Mouse (Mus musculus): Measurements from ENCODE around the gene Ankrd55.
"Not testable (repeated sequence)": the region's sequence is repeated elsewhere in the genome, so short reads cannot be mapped to it uniquely, and the experiment has no call there.

Gene Ankrd55

GRCm38 (mm10) chr13:112294446-112294845 is 6.2 kb downstream of the Ankrd55 start:
- DNase-seq: no peak

DNA sequence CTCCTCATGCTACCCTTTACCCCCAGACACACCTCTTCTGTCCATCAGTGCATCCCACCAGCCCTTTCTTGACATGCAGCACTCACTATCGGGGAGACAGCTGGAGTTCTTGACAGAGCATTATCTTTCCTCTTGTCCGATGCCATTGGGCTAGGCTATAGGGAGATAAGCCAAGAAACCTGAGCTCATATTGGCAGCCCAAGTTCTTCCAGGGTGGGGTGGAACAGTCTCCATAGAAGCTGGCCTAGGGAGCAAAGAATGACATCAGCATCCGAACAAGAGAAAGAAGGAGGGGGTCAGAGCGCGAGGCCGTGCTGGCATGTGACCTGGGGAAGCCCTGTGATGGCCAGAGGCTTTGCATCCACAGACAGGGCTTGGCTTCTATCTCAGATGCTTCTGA is 9.5 kb downstream of the Ankrd55 start:
- DNase-seq: no peak

- DNase-seq: no peak
These were observed 15.2 kb downstream of the Ankrd55 start for GRCm38 (mm10) chr13:112303429-112303828.

- DNase-seq: peak; percentile 64 to 78
These were observed 20.4 kb downstream of the Ankrd55 start for GRCm38 (mm10) chr13:112308672-112309071.

DNA sequence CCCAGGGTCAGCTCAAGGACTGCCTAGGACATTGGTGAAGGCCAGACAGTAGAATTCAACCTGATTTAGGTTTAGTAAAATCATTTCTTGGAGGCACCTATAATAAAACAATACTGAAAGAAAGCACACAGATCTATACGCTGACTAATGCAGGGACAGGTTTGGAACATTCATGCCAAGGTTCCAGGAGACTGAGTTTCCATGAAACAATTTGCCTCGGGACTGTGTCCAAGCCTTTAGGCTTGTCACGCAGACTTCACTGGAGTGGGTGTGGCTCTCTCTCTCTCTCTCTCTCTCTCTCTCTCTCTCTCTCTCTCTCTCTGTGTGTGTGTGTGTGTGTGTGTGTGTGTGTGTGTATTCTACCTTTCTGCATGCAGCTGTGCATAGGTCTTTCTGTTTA is 23.4 kb downstream of the Ankrd55 start:
- not testable (repeated sequence) for DNase-seq

DNA sequence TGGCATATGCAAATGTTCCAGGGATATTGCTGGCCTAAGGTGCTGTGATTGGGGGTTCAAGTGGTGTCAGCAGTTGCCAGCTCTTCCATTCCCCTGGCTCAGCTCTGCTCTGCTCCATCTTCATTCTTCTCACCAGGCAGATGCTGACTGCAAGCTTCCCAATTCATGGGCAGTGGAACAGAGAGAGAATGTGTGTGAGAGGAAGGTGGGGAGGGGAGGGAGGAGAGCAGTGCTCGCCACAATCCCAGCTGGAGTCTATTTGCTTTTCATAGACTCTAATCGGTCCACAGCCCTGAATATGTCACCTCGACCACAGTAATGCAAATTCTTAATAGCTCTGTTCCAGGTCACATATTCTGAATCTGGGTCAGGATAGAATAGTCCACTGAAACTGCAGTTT is 27.2 kb downstream of the Ankrd55 start:
- no peak for DNase-seq

- DNase-seq: no peak
These were observed 28.6 kb downstream of the Ankrd55 start for GRCm38 (mm10) chr13:112316622-112317482.

DNA sequence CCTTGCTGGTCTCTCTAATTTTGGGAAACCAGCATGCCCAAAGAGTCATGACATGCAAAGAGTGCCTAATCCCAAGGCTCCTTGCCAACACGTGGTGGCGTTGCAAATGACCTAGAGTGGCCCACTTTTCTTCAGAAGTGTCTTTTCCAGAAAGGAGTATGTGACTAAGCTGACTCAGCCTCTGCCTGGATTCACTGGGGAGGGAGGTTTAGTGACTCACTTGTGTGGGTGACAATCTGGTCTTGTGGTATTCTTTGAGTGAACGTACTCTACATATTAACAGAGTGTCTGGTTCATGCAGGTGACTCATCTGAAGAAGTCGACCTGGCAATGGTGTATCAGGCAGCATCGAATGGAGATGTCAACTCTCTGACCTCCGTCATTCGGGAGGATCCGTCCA is 29.9 kb downstream of the Ankrd55 start:
- DNase-seq: no peak

- DNase-seq: no peak
These were observed 35.5 kb downstream of the Ankrd55 start for GRCm38 (mm10) chr13:112323591-112324266.

DNA sequence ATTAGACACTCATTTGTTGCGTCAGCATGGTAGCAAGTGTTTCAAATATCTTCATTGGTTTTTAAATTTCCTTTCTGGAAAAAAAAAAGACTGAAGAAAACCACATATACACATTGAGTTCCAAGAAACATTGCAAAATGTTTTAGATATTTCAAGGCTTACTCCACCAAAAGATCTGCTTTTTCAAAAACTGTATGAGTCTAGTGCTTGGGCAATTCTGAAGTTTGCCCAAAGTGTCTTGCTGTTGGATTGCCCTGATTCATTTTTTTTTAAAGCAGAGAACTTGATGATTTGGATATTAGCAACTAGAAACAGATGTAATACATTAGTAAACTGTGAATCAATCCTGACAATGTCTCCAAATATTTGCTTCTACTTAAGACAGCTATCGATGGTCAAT is 36.9 kb downstream of the Ankrd55 start:
- no peak for DNase-seq

- DNase-seq: no peak
These were observed 38.2 kb downstream of the Ankrd55 start for GRCm38 (mm10) chr13:112326403-112326802.

- DNase-seq: no peak
These were observed 38.7 kb downstream of the Ankrd55 start for GRCm38 (mm10) chr13:112326977-112327376.

GRCm38 (mm10) chr13:112327511-112327910 is 39.3 kb downstream of the Ankrd55 start:
- DNase-seq: peak in 1 of 2 experiments; percentile 24

GRCm38 (mm10) chr13:112330257-112330656 is 42.0 kb downstream of the Ankrd55 start:
- no peak for DNase-seq

DNA sequence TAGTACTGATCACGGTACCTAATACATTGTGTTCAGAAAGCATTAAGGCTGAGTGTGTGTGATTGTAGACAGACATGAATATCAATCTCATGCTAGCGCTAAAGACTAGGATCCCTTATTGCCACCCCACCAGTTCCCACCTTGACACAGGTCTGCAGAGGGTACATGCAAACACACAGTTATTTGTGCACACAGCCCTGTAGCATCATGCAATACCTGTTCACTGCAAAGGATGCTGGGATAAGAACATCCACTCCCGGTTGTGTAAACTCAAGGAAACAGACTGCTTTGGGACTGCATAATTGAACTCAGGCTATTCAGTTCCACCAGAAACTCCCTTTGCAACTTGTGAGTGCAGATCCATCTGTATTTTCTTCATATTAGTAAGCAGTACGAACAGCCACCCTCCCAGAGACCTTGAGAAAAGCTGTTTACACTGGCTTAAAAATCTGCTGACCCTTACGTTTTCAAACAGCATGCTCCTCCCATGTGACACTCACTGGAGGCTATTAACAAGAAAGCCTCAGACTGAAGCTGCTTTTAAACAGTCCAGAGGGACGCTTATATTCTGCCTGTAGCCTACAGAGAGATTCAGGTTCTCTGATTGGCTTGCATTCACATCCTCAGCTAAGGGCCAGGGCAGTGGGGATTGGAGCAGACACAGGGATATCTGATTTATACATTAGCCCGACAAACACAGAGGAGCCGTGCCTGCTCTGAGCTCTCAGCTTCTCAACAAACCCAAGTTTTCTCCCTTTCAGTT is 42.8 kb downstream of the Ankrd55 start:
- DNase-seq: peak; percentile 28 to 55

GRCm38 (mm10) chr13:112331682-112332061 is 43.4 kb downstream of the Ankrd55 start:
- no peak for DNase-seq

DNA sequence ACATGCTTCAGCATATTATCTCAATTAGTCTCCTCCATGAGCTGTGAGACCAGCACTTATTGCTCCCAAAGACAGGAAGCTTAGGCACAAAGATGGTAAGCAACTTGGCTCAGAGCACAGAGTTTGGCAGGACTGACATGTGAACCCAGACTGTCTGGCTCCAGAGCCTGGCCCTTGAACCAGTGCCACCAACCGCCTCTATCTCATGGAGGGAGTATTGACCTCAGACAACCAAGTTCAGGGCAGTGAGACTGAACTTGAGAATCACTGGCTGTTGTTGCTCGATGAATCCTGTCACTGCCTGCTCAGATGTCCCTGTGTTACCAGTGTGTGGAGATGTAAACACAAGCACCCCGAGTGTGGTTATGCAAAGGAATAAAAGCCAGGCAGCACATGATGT is 47.3 kb downstream of the Ankrd55 start:
- DNase-seq: peak; percentile 46 to 68

DNA sequence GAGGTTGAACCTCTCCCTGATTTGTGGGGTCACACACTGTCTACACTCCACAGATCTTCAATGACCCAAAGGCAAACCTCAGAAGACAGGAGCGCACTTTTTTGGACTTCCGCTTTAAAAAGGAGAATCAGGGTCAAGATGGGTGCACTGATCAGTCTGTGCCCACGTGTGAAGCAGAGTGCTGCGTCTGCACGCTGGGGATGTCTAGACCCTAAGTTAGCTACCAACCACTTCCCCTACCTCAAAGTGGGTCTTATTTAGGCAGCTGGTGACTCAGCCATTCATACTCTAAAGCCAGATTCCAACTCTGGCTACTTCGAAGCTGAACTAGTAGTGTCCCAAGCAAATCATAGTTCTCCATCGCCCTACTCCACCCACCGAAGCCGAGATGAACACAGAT is 48.9 kb downstream of the Ankrd55 start:
- DNase-seq: no peak

GRCm38 (mm10) chr13:112340205-112340604 is 52.0 kb downstream of the Ankrd55 start:
- DNase-seq: peak in 1 of 2 experiments; percentile 27

DNA sequence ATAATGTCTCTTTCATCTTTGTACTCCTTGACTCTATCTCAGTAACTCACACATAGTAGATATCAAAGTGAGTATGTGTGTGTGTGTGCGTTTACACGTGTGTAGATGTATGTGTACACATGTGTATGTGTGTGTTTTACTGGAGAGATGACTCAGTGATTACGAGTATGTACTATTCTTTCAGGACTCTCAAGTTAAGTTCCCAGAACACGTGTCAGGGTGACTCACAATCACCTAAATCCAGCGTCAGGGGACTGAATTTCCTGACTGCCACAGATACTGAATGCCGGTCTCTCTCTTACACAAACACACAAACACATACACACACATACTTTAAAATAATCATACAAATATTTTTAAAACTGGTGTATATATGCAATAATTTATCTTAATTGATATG is 52.5 kb downstream of the Ankrd55 start:
- no peak for DNase-seq

GRCm38 (mm10) chr13:112342971-112343627 is 54.8 kb downstream of the Ankrd55 start:
- no peak for DNase-seq

DNA sequence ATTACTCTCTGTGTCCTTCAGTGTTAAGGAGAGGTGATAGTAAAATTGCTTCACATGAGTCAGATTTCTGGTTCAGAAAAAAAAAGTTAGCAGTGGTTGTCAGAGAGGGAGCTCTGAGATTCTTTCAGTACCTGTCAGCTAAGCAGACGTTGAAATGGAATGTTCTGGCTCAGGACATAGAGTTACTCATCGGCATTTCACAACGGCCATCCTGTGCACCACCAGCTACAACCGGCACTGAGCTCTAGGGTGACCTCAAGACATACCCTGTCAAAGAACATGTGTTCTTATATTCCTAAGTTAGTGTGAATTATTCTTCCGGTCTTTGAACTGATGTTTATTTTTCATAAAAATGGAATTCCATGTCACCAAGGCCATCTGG is 55.4 kb downstream of the Ankrd55 start:
- DNase-seq: no peak

DNA sequence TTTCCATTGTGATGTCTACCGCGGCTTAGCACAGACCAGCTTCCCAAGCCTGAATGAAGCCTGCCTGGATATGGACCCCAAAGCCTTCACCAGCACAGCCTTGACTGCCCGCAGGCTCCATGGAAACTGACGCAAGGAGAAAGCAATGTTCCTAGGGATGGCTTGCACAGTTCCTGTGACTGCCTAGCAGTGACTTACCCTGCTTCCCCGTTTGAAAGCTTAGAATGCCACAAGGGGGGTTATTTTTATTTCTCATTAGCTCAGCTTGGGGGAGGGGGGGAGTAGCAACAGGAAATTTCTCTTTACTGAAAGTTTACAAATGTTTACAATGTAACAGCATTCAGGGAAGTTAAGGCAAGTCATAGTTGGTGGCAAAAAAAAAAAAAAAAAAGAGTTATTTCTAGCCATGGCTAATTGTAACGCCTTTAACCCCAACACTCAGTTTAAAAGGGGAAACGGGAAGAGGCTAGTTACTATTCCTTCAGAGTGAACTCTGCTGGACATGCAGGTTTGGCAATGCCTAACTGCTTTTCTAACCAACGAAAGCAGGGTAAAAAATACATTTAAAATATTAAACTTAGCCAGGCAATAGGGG is 56.1 kb downstream of the Ankrd55 start:
- no peak for DNase-seq
